Comparison of ENCODE assay signal across 8 mouse cellular contexts in genomic region chr13:114855573-114856268, GRCm38 (mm10). TPM values are rescaled to one million over a fixed set of nuclear protein-coding genes. Genes with fewer than 3 reads are reported as not detected.
A peak's percentile ranks its signal among the peaks of the same experiment; 100 is the strongest.
DNase-seq lines count a peak whose midpoint lies in the region; ATAC-seq lines count a peak whose summit lies in the region.

No protein-coding gene starts in this region.

- ATAC-seq in neural tube, embryonic 11.5 days (ENCODE audit: insufficient read depth, low FRiP score, low TSS enrichment), result no peak
- peak; percentile 62 for ATAC-seq in forebrain, embryonic 12.5 days (ENCODE audit: low FRiP score)
- ATAC-seq in neural tube, embryonic 15.5 days (ENCODE audit: low FRiP score), result no peak

- H3K4me2 ChIP-seq in neural tube, embryonic 11.5 days (ENCODE audit: low read depth), result no peak overlapping the region
- H3K4me2 ChIP-seq in forebrain, embryonic 12.5 days, result 0 out of 2 replicates have a peak overlapping the region, but pooled peaks have one; percentile 25
- H3K4me2 ChIP-seq in neural tube, embryonic 15.5 days, result peak overlapping the region; percentile 45

- DNase-seq in neural tube, embryonic 11.5 days (ENCODE audit: low spot score), result peak; percentile 36
- no peak for DNase-seq in neural tube, embryonic 10.5 days (ENCODE audit: extremely low spot score, low spot score)
- peak; percentile 24 to 27 for DNase-seq in heart, postnatal 36 days
- no peak for DNase-seq in frontal cortex, postnatal 14 days (ENCODE audit: low spot score in 2 of 2)
- no peak for DNase-seq in thymus, postnatal 10 days (ENCODE audit: low spot score in 2 of 2)
- no peak for DNase-seq in testis, postnatal 14 days (ENCODE audit: low spot score)

- intact Hi-C loops in heart, postnatal 36 days (cut with DNase I), result no loop called here

- no peaks in the 10 kb centered on the region for H3K9me3 ChIP-seq in neural tube, embryonic 11.5 days (ENCODE audit: control insufficient read depth, low read length)
- no peaks in the 10 kb centered on the region for H3K9me3 ChIP-seq in forebrain, embryonic 12.5 days
- H3K9me3 ChIP-seq in neural tube, embryonic 15.5 days (replicated peaks), result no peaks in the 10 kb centered on the region

- H3K27ac ChIP-seq in neural tube, embryonic 11.5 days (ENCODE audit: low read depth, low read length), result no peak overlapping the region
- H3K27ac ChIP-seq in forebrain, embryonic 12.5 days, result no peak overlapping the region
- H3K27ac ChIP-seq in neural tube, embryonic 15.5 days (replicated peaks), result no peak overlapping the region

- peak overlapping the region; percentile 33 for H3K9ac ChIP-seq in neural tube, embryonic 11.5 days (ENCODE audit: low read length)
- no peak overlapping the region for H3K9ac ChIP-seq in forebrain, embryonic 12.5 days
- H3K9ac ChIP-seq in neural tube, embryonic 15.5 days (replicated peaks), result no peak overlapping the region

- WGBS in neural tube, embryonic 11.5 days, result 30% methylated on average over 15 of the region's 15 CpGs
- WGBS in forebrain, embryonic 12.5 days, result 19% methylated on average over 15 of the region's 15 CpGs
- 20% methylated on average over 15 of the region's 15 CpGs for WGBS in neural tube, embryonic 15.5 days

- H3K36me3 ChIP-seq in neural tube, embryonic 11.5 days (ENCODE audit: control insufficient read depth, insufficient read depth, low read length), result no peaks in the 10 kb centered on the region
- no peaks in the 10 kb centered on the region for H3K36me3 ChIP-seq in forebrain, embryonic 12.5 days (replicated peaks)
- H3K36me3 ChIP-seq in neural tube, embryonic 15.5 days, result no peaks in the 10 kb centered on the region

- no peaks in the 10 kb centered on the region for H3K4me1 ChIP-seq in neural tube, embryonic 11.5 days (ENCODE audit: control insufficient read depth, insufficient read depth, low read length)
- peaks cover 5% of the 10 kb centered on the region; the same call in 1 of the 2 replicates for H3K4me1 ChIP-seq in forebrain, embryonic 12.5 days
- peaks cover 4% of the 10 kb centered on the region; the same call in 1 of the 2 replicates for H3K4me1 ChIP-seq in neural tube, embryonic 15.5 days

- H3K27me3 ChIP-seq in neural tube, embryonic 11.5 days (ENCODE audit: control insufficient read depth, insufficient read depth, low read length), result no peaks in the 10 kb centered on the region
- no peaks in the 10 kb centered on the region for H3K27me3 ChIP-seq in forebrain, embryonic 12.5 days
- H3K27me3 ChIP-seq in neural tube, embryonic 15.5 days (replicated peaks), result no peaks in the 10 kb centered on the region

- no peak overlapping the region for H3K4me3 ChIP-seq in neural tube, embryonic 11.5 days (ENCODE audit: low read depth, low read length)
- no peak overlapping the region for H3K4me3 ChIP-seq in forebrain, embryonic 12.5 days (replicated peaks)
- H3K4me3 ChIP-seq in neural tube, embryonic 15.5 days (replicated peaks), result no peak overlapping the region

RNA-seq across cellular contexts. Expression of gene Mocs2, which starts 37.7 kb away (rescaled TPM):
- 85.6 and 87.5 TPM in 2 replicates for polyA plus RNA-seq in neural tube, embryonic 11.5 days (2014; fragmentation: Nextera tagmentation; extraction: Ambion mirVana)
- 84.1 and 84.6 TPM in 2 replicates for polyA plus RNA-seq in forebrain, embryonic 12.5 days (2016; fragmentation: Nextera tagmentation; extraction: Ambion mirVana)
- 10 to 100 TPM; 31.9 to 42.1 TPM for total RNA-seq in heart, postnatal 36 days (2021)
- polyA plus RNA-seq in neural tube, embryonic 15.5 days (2015; fragmentation: Nextera tagmentation; extraction: Ambion mirVana), result 137 and 146 TPM in 2 replicates

Comparison
In these comparisons a context has a peak if more than half of its experiments do, and no peak if none do; other contexts are left out.
1. DNase-seq: peak in neural tube, embryonic 11.5 days (single experiment) and heart, postnatal 36 days (2 of 2); none in neural tube, embryonic 10.5 days (single experiment), frontal cortex, postnatal 14 days (0 of 2), thymus, postnatal 10 days (0 of 2) and testis, postnatal 14 days (single experiment).